Mouse (Mus musculus) hindbrain, embryonic 14.5 days (tissue): Measurements from ENCODE around the gene Nudt4. TPM values are rescaled to one million over a fixed set of nuclear protein-coding genes. Genes with fewer than 3 reads are reported as not detected.

Experiments used
- ATAC-seq: fragments of 200-750 bp; cut with Nextera tagmentation; 2 replicates; pipeline ENCODE4 v1.8.0; 2017; ENCODE audit warnings: moderate number of reproducible peaks, mild to moderate bottlenecking, moderate TSS enrichment, moderate library complexity; ENCODE audit not compliant: low FRiP score
- DNase-seq: peaks from one replicate; pipeline ENCODE4 v3.0.0-alpha.2; 2015; ENCODE audit warnings: low spot score
- H3K27ac ChIP-seq: fragments of 300-500 bp; sonication (generic); 2 replicates; pipeline ENCODE4 v1.5.1; 2014; ENCODE audit warnings: mild to moderate bottlenecking, moderate library complexity
- H3K27me3 ChIP-seq: fragments of 300-500 bp; sonication (generic); 2 replicates; pipeline ENCODE4 v1.6.1; 2014; ENCODE audit warnings: mild to moderate bottlenecking, low read length, mixed read lengths; ENCODE audit not compliant: control insufficient read depth, insufficient read depth
- H3K36me3 ChIP-seq: fragments of 300-500 bp; sonication (generic); replicated peaks from 2 replicates; pipeline ENCODE4 v1.6.1; 2014; ENCODE audit not compliant: control insufficient read depth, insufficient read depth
- H3K4me1 ChIP-seq: fragments of 300-500 bp; sonication (generic); replicated peaks from 2 replicates; pipeline ENCODE4 v1.6.1; 2014; ENCODE audit warnings: antibody characterized with exemption, low read length, mixed read lengths; ENCODE audit not compliant: control insufficient read depth, insufficient read depth
- H3K4me2 ChIP-seq: fragments of 300-500 bp; sonication (generic); replicated peaks from 2 replicates; pipeline ENCODE4 v1.6.1; 2014; ENCODE audit warnings: mild to moderate bottlenecking, moderate library complexity
- H3K4me3 ChIP-seq: fragments of 300-500 bp; sonication (generic); replicated peaks from 2 replicates; pipeline ENCODE4 v1.5.1; 2014; ENCODE audit warnings: mild to moderate bottlenecking, low read length
- H3K9ac ChIP-seq: fragments of 300-500 bp; sonication (generic); 2 replicates; pipeline ENCODE4 v1.6.1; 2014
- H3K9me3 ChIP-seq: fragments of 300-500 bp; sonication (generic); 2 replicates; pipeline ENCODE4 v1.6.1; 2016; ENCODE audit warnings: low read length; ENCODE audit not compliant: control insufficient read depth
- WGBS: fragments of 180-500 bp; shearing (Covaris S2); extraction: QIAGEN DNeasy Blood & Tissue Kit; methylation state at CpG from one replicate; pipeline ENCODE4 v1.1.7; 2014; 5-methylcytosine and 5-hydroxymethylcytosine counted together
- polyA plus RNA-seq: library from polyadenylated mRNA; unstranded; fragments of >200 nt; fragmentation: Nextera tagmentation; extraction: Ambion mirVana; gene quantifications from 2 replicates; pipeline ENCODE4 v1.2.1, GENCODE M21; 2014

Nudt4 gene
- polyA plus RNA-seq, 1 experiment from 2014 or later: 98.9 TPM

GRCm38 (mm10) chr10:95594414-95594813 lies 30.5 kb upstream of the Nudt4 start:
- Histone ChIP-seq H3K9ac (no peak overlapping the region), H3K4me3 (no peak overlapping the region), H3K27ac (no peak overlapping the region), H3K27me3 (0 out of 2 replicates have a peak, but pooled peaks cover 3% of the 10 kb centered on the region), H3K4me2 (no peak overlapping the region), H3K4me1 (no peaks in the 10 kb centered on the region), H3K36me3 (no peaks in the 10 kb centered on the region), H3K9me3 (peaks cover 1% of the 10 kb centered on the region; the same call in 1 of the 2 replicates)
- no peak for DNase-seq
- ATAC-seq: no peak
- WGBS: 42% methylated on average over 10 of the region's 11 CpGs

GRCm38 (mm10) chr10:95591257-95591656 lies 27.3 kb upstream of the Nudt4 start:
- DNase-seq (no peak), ATAC-seq (no peak)
- H3K36me3 ChIP-seq: no peaks in the 10 kb centered on the region
- 90% methylated on average over 4 of the region's 4 CpGs for whole genome bisulfite sequencing
- H3K4me3 ChIP-seq: no peak overlapping the region
- 0 out of 2 replicates have a peak, but pooled peaks cover 3% of the 10 kb centered on the region for H3K27me3 ChIP-seq
- H3K27ac ChIP-seq: no peak overlapping the region
- no peaks in the 10 kb centered on the region for H3K4me1 ChIP-seq
- H3K4me2 ChIP-seq: no peak overlapping the region
- peaks cover 6% of the 10 kb centered on the region; the same call in 1 of the 2 replicates for H3K9me3 ChIP-seq
- no peak overlapping the region for H3K9ac ChIP-seq

GRCm38 (mm10) chr10:95590196-95590595 lies 26.2 kb upstream of the Nudt4 start:
- Histone ChIP-seq H3K27ac (no peak overlapping the region), H3K9me3 (peaks cover 6% of the 10 kb centered on the region; the same call in 1 of the 2 replicates), H3K4me2 (no peak overlapping the region), H3K36me3 (no peaks in the 10 kb centered on the region), H3K27me3 (0 out of 2 replicates have a peak, but pooled peaks cover 2% of the 10 kb centered on the region), H3K9ac (no peak overlapping the region), H3K4me3 (no peak overlapping the region), H3K4me1 (no peaks in the 10 kb centered on the region)
- no peak for ATAC-seq
- no peak for DNase-seq
- WGBS: 87% methylated on average over 6 of the region's 6 CpGs

GRCm38 (mm10) chr10:95589196-95589595 lies 25.2 kb upstream of the Nudt4 start:
- H3K36me3 ChIP-seq: no peaks in the 10 kb centered on the region
- 91% methylated on average over 4 of the region's 4 CpGs for WGBS

GRCm38 (mm10) chr10:95587509-95588220 lies 23.7 kb upstream of the Nudt4 start:
- H3K4me3 ChIP-seq: no peak overlapping the region
- peak overlapping the region; percentile 53 for H3K27ac ChIP-seq
- 52% methylated on average over 8 of the region's 8 CpGs for WGBS
- no peaks in the 10 kb centered on the region for H3K27me3 ChIP-seq
- no peaks in the 10 kb centered on the region for H3K4me1 ChIP-seq
- DNase-seq: no peak
- no peak overlapping the region for H3K4me2 ChIP-seq
- H3K9ac ChIP-seq: no peak overlapping the region
- no peak for ATAC-seq
- H3K9me3 ChIP-seq: peaks cover 6% of the 10 kb centered on the region; the same call in 1 of the 2 replicates
- no peaks in the 10 kb centered on the region for H3K36me3 ChIP-seq

More at GRCm38 (mm10) chr10:95589196-95589595, 25.2 kb upstream of the Nudt4 start:
- H3K4me2 ChIP-seq: no peak overlapping the region
- DNase-seq: no peak
- no peak overlapping the region for H3K9ac ChIP-seq
- no peaks in the 10 kb centered on the region for H3K4me1 ChIP-seq
- no peak for ATAC-seq
- no peaks in the 10 kb centered on the region for H3K27me3 ChIP-seq
- H3K27ac ChIP-seq: no peak overlapping the region
- peaks cover 6% of the 10 kb centered on the region; the same call in 1 of the 2 replicates for H3K9me3 ChIP-seq
- H3K4me3 ChIP-seq: no peak overlapping the region

GRCm38 (mm10) chr10:95585554-95585953 lies 21.6 kb upstream of the Nudt4 start:
- Histone ChIP-seq H3K9ac (no peak overlapping the region), H3K36me3 (no peaks in the 10 kb centered on the region), H3K27ac (no peak overlapping the region), H3K4me2 (no peak overlapping the region), H3K9me3 (peaks cover 6% of the 10 kb centered on the region; the same call in 1 of the 2 replicates), H3K4me1 (no peaks in the 10 kb centered on the region), H3K4me3 (no peak overlapping the region), H3K27me3 (no peaks in the 10 kb centered on the region)
- ATAC-seq (no peak), DNase-seq (no peak)
- 92% methylated on average over 6 of the region's 6 CpGs for WGBS

GRCm38 (mm10) chr10:95577567-95577950 lies 13.6 kb upstream of the Nudt4 start:
- no peak for DNase-seq
- WGBS: 23% methylated on average over 4 of the region's 4 CpGs
- Histone ChIP-seq H3K36me3 (no peaks in the 10 kb centered on the region), H3K4me2 (no peak overlapping the region), H3K4me1 (0 out of 2 replicates have a peak, but pooled peaks cover 8% of the 10 kb centered on the region), H3K9me3 (no peaks in the 10 kb centered on the region), H3K4me3 (no peak overlapping the region), H3K9ac (no peak overlapping the region), H3K27me3 (no peaks in the 10 kb centered on the region), H3K27ac (peak overlapping the region; percentile 11; the same call in 1 of the 2 replicates)
- ATAC-seq: 0 out of 2 replicates have a peak, but pooled peaks have one; percentile 14

GRCm38 (mm10) chr10:95576876-95577566 lies 13.1 kb upstream of the Nudt4 start:
- no peak overlapping the region for H3K4me2 ChIP-seq
- WGBS: 44% methylated on average over 14 of the region's 14 CpGs
- H3K27ac ChIP-seq: 0 out of 2 replicates have a peak overlapping the region, but pooled peaks have one; percentile 11
- no peaks in the 10 kb centered on the region for H3K27me3 ChIP-seq
- 0 out of 2 replicates have a peak, but pooled peaks cover 8% of the 10 kb centered on the region for H3K4me1 ChIP-seq
- H3K36me3 ChIP-seq: no peaks in the 10 kb centered on the region
- no peaks in the 10 kb centered on the region for H3K9me3 ChIP-seq
- no peak overlapping the region for H3K9ac ChIP-seq
- DNase-seq (no peak), ATAC-seq (no peak)
- no peak overlapping the region for H3K4me3 ChIP-seq

GRCm38 (mm10) chr10:95575839-95576380 lies 12.0 kb upstream of the Nudt4 start:
- Histone ChIP-seq H3K4me1 (0 out of 2 replicates have a peak, but pooled peaks cover 8% of the 10 kb centered on the region), H3K36me3 (no peaks in the 10 kb centered on the region), H3K4me3 (no peak overlapping the region), H3K9me3 (no peaks in the 10 kb centered on the region), H3K27ac (no peak overlapping the region), H3K4me2 (no peak overlapping the region), H3K9ac (no peak overlapping the region), H3K27me3 (no peaks in the 10 kb centered on the region)
- 72% methylated on average over 10 of the region's 10 CpGs for WGBS
- ATAC-seq (no peak), DNase-seq (no peak)
